Mouse (Mus musculus) left cerebral cortex, postnatal 36 days (tissue): Measurements from ENCODE around the gene Nfe2l3. TPM values are rescaled to one million over a fixed set of nuclear protein-coding genes. Genes with fewer than 3 reads are reported as not detected.

Experiments used
- DNase-seq, 2 experiments: peaks; one replicate each; pipeline ENCODE4 v3.0.0; 2021 to 2022; ENCODE audit warnings: low spot score in 2 of 2, mixed read lengths in 1 of 2
- intact Hi-C: fragments of 180-260 bp; cut with DNase I; formaldehyde crosslinking; loops from one replicate; pipeline ENCODE4 v1.15.1; 2025
- total RNA-seq, 2 experiments: library from RNA; stranded (reverse); gene quantifications; 2 replicates each; pipeline ENCODE4 v1.2.3; 2021

The Nfe2l3 gene
- total RNA-seq, 2 experiments from 2014 or later: 2.7 to 4.3 TPM

DNA sequence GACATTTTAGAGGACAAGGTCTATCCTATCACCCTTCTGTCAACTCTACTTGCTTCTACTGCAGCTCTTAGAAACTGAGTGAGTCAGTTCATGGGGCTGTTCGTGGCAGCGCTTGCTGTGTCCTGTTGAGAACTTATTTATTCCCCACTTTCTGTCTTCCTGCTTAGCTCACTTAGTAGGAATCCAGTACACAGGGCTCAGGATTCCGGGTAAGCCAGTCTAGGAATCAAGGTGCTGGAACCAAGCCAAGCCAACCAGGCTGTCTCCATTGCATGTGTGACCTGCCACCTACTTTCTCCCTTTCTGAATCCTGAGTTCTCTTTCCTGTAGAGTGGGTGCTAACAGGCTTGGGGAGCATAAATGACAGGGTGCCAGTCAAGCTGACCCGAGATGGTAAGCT, 5.2 kb downstream of the Nfe2l3 start:
- DNase-seq: no peak
- intact Hi-C loops: no loop called here

- intact Hi-C loops: no loop called here
- DNase-seq: no peak
Measured at GRCm38 (mm10) chr6:51438826-51439330, 6.4 kb downstream of the Nfe2l3 start.

- intact Hi-C loops: no loop called here
- DNase-seq: no peak
Measured at GRCm38 (mm10) chr6:51442191-51442835, 9.8 kb downstream of the Nfe2l3 start.

DNA sequence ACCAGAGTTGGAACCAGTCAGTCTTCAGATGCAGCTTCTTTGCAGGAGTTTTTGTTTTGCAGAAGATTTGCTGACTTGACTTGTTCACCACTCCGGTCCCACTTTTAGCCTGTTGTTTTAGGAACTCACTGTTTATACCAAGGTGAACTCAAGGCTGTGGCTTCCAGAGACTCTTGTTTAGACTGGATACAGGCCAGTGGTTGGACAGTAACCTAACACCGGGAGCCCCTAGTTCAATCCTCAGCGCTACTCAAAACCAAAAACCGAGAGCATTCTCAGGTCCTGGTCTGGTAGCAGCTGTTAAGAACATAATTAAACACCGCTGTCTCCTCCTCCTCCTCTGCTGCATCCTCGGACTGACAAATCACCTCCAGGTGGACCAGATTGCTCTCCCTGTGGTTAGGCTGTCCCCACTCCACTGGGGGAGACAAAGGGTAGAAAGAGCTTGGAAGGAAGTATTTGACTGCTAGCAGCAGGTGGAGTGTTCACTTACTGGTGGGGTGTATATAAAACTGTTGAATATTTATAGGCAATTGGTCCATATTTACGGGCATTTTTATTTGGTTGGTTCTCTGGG, 20.5 kb downstream of the Nfe2l3 start:
- DNase-seq: no peak
- intact Hi-C loops: no loop called here

DNA sequence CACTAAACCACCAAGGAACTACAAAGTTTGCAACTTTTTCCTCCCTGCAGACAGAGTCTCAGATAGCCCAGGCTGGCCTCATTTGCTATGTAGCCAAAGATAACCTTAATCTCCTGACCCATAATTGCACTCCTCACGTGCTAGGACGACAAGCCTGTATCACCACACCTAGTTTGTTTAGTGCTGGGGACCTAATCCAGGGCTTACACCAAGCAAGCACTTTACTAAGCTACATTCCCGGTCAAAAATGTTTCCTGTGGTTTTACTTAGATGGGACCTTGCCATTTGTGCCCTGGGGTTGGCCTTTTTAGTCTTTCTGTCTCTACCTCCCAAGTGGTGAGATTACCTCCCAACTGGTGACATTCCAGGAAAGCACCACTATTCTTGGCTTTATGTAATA, 22.5 kb downstream of the Nfe2l3 start:
- DNase-seq: no peak
- intact Hi-C loops: no loop called here

DNA sequence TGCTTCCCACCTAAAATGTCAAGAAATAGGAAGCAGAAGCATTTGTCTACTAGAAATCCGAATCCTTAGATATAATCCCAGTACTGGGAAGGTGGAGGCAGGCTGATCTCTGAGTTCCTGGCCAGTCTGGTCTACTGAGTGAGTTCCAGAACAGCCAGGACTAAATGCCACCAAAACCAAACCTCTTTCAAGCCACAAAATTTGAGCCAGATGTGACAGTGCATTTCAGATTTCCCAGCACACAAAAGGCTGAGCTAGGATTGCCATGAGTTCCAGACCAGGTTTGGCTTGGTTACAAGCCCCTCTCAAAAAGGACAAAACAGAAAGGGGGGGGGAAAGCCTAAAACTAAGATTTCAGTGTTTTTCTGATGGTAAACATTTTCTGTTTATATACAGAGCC, 23.7 kb downstream of the Nfe2l3 start:
- no peak for DNase-seq
- intact Hi-C loops: no loop called here

- DNase-seq: no peak
- intact Hi-C loops: no loop called here
Measured at GRCm38 (mm10) chr6:51457283-51457682, 24.8 kb downstream of the Nfe2l3 start.

- DNase-seq: no peak
- intact Hi-C loops: no loop called here
Measured at GRCm38 (mm10) chr6:51457770-51458387, 25.4 kb downstream of the Nfe2l3 start.

DNA sequence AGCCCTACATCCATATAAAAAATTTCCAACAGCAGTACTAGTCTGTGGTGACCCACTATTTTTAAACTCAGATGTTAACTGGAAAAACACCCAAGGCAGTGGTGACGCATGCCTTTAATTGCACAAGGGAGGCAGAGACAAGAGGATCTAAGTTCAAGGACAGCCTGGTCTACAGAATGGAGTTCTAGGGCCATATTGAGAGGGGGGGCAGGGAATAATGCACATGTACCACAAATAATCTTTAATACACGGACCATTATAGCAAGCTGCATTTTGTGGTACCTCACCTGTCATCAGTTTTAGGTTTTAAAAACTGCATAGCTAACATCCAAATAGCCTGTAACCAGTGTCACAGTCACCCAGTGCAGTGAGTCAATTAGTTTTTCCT, 26.4 kb downstream of the Nfe2l3 start:
- intact Hi-C loops: no loop called here
- no peak for DNase-seq

- intact Hi-C loops: no loop called here
- DNase-seq: no peak
Measured at GRCm38 (mm10) chr6:51459313-51460020, 27.0 kb downstream of the Nfe2l3 start.

- no peak for DNase-seq
- intact Hi-C loops: no loop called here
Measured at GRCm38 (mm10) chr6:51460021-51460360, 27.5 kb downstream of the Nfe2l3 start.

GRCm38 (mm10) chr6:51460363-51460762, 27.9 kb downstream of the Nfe2l3 start:
- intact Hi-C loops: no loop called here

GRCm38 (mm10) chr6:51467649-51468048, 35.2 kb downstream of the Nfe2l3 start:
- intact Hi-C loops: loop anchor here (2.0 to 5.0 kb wide), 3 partner anchors 57 to 115 kb away; no protein-coding TSS in a partner anchor
- DNase-seq: no peak

More at GRCm38 (mm10) chr6:51460363-51460762, 27.9 kb downstream of the Nfe2l3 start:
- DNase-seq: no peak

DNA sequence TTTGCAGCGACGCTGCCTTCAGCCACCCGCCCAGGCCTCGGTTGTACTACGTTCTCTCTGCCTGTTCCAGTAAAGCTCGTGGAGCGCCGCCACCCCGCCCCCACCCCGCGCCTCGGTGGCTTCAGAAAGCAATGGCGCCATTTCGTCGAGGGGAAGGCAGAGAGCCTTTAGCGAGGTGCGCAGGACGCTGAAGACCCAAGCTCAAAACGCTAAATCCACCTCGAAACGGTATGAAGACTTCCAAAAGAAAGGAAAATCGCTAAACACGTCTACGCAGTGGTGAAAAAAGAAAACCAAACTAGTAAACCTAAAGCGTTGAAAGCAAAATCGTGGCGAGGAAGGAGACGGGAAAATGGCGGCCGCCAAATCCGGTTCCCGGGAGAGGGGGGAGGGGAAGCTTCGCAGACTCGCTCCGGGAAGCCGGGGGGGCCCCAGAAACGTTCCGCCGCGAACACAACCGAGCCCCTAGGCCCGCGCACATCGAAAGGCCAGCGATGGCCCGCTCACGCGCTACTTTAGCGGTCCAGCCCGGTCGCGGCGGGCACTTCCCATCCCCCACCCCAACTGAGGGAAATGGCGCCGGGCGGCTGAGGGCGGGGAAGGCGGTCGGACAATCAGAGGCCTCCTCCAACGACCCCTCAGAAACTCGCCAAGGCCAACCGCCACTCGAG, 36.6 kb downstream of the Nfe2l3 start:
- peak; percentile 80 to 81 for DNase-seq
- intact Hi-C loops: loop anchor here (2.0 to 5.0 kb wide), 3 partner anchors 56 to 113 kb away; no protein-coding TSS in a partner anchor

- peak; percentile 99 to 100 for DNase-seq
- intact Hi-C loops: loop anchor here (2.0 to 10.0 kb wide), 4 partner anchors 55 to 385 kb away; no protein-coding TSS in a partner anchor
Measured at GRCm38 (mm10) chr6:51469715-51470310, 37.3 kb downstream of the Nfe2l3 start, which contains the start of gene Hnrnpa2b1. Gene Hnrnpa2b1 (minus strand): TSS chr6:51469894.

DNA sequence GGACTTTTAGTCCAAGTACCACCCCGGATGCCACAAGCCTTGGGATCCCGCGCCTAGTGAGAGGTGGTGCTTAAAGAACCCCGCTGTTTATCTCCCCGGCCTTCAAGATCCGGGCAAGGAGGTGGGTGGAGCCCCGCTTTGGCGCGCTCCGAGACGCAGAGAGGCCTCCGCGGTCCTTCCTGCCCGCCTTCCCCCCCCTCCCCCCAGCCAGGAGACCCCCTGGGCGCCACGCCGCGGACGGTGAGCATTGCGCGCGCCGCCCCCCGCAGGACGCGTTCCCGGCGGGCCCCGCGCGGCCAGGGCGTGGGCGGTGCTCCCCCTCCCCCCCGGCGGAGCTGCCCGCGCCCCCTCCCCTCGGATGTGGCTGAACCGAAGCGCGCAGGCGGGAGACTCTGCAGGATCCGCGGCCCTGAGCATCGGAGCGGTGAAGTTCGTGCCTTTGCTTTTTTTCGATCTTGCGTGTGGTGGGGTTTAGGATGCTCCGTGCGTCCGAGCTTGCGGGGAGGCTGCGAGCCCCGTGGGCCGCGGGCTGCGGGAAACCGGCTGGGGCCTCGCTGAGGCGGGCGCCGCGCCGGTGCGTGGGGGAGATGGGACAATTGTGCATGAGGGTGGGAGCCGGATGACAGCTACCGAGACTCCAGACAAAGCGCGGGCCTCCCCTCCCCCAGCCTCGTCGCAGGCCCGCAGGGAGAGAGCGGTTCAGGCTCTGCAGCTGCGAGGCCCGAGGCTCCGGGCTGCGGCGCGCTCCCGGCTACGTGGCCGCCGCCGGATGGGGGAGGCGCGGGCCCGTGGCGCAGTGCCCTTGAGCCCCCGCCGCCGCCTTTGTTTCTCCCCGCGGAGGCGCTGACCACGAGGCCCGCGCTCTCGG, 38.1 kb downstream of the Nfe2l3 start, which contains the start of gene Cbx3:
Gene Cbx3 (plus strand): TSS at position 50 of the 868 bp plus-strand sequence.
- intact Hi-C loops: loop anchor here (10.0 kb wide), 1 partner anchor 384 kb away; no protein-coding TSS in a partner anchor
- peak; percentile 82 to 88 for DNase-seq

GRCm38 (mm10) chr6:51471179-51471505, 38.7 kb downstream of the Nfe2l3 start:
- no peak for DNase-seq
- intact Hi-C loops: loop anchor here (10.0 kb wide), 1 partner anchor 384 kb away; no protein-coding TSS in a partner anchor

DNA sequence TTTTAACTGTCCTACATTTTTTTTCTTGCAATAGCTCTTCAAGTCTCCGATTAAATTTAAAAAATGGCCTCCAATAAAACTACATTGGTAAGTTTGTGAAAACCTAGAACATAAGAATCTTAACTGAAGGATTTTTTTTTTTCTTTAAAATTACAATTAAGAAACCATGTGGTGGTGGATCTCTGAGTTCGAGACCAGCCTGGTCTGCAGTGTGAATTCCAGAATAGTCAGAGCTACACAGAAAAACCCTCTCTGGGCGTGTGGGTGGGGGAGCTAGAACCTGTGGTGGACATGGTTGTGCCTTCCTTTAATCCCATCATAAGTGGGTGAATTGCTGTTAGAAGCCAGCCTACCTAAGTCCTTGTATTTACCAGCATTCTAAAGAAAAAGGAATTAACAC, 39.3 kb downstream of the Nfe2l3 start:
- intact Hi-C loops: loop anchor here (10.0 kb wide), 1 partner anchor 383 kb away; no protein-coding TSS in a partner anchor
- no peak for DNase-seq
